Mouse (Mus musculus) MEL (cell line): Measurements from ENCODE around the gene Sec63. TPM values are rescaled to one million over a fixed set of nuclear protein-coding genes. Genes with fewer than 3 reads are reported as not detected.

Experiments
- DNase-seq: peaks from one replicate; pipeline ENCODE4 v3.0.0; 2011; ENCODE audit warnings: low read depth, low spot score
- H3K27ac ChIP-seq: 2 replicates; pipeline ENCODE4 v1.5.1; 2012; ENCODE audit warnings: low read depth, mild to moderate bottlenecking, control low read depth, low read length, moderate library complexity; ENCODE audit not compliant: control insufficient read depth
- H3K27me3 ChIP-seq, 2 experiments: fragments of 150-350 bp in 1 of 2; sonication (generic) in 1 of 2; 2 replicates each; pipeline ENCODE4 v1.6.1; 2012; ENCODE audit warnings: low read length in 2 of 2, mild to moderate bottlenecking in 2 of 2, improper control_type of control experiment in 1 of 2, moderate library complexity in 1 of 2; ENCODE audit not compliant: insufficient read depth in 2 of 2, control insufficient read depth in 1 of 2
- H3K36me3 ChIP-seq, 2 experiments: 2 replicates each; pipeline ENCODE4 v1.6.1; 2012 to 2014; ENCODE audit warnings: low read length in 2 of 2, improper control_type of control experiment in 1 of 2, inconsistent platforms in 1 of 2, mild to moderate bottlenecking in 1 of 2; ENCODE audit not compliant: insufficient read depth in 2 of 2, control insufficient read depth in 1 of 2
- H3K4me1 ChIP-seq, 2 experiments: fragments of 150-350 bp in 1 of 2; sonication (generic) in 1 of 2; 2 replicates each; pipeline ENCODE4 v1.6.1; 2012; ENCODE audit warnings: low read length in 2 of 2, improper control_type of control experiment in 1 of 2, mild to moderate bottlenecking in 1 of 2; ENCODE audit not compliant: insufficient read depth in 2 of 2, control insufficient read depth in 1 of 2
- H3K4me3 ChIP-seq, 2 experiments: fragments of 150-350 bp in 1 of 2; sonication (generic) in 1 of 2; 2 replicates each; pipeline ENCODE4 v1.5.1; 2012; ENCODE audit warnings: low read depth in 2 of 2, low read length in 2 of 2, mild to moderate bottlenecking in 2 of 2, moderate library complexity in 2 of 2, control low read depth in 1 of 2, improper control_type of control experiment in 1 of 2; ENCODE audit not compliant: control insufficient read depth in 1 of 2, insufficient read depth in 1 of 2
- H3K79me2 ChIP-seq: 2 replicates; pipeline ENCODE4 v1.6.1; 2012; ENCODE audit warnings: mild to moderate bottlenecking, low read length, moderate library complexity; ENCODE audit not compliant: control insufficient read depth, poor library complexity, insufficient read depth
- H3K9ac ChIP-seq: 2 replicates; pipeline ENCODE4 v1.6.1; 2012; ENCODE audit warnings: low read depth, mild to moderate bottlenecking, control low read depth, low read length, moderate library complexity; ENCODE audit not compliant: control insufficient read depth, poor library complexity, severe bottlenecking
- H3K9me3 ChIP-seq: fragments of 150-350 bp; sonication (generic); replicated peaks from 2 replicates; pipeline ENCODE4 v1.6.1; 2012; ENCODE audit warnings: mild to moderate bottlenecking, low read length, improper control_type of control experiment, moderate library complexity; ENCODE audit not compliant: insufficient read depth
- BHLHE40 ChIP-seq: IDR thresholded peaks from 2 replicates; pipeline ENCODE4 v1.6.1; 2012; ENCODE audit warnings: low read depth, mild to moderate bottlenecking, inconsistent platforms, low read length, improper control_type of control experiment, borderline replicate concordance
- CHD1 ChIP-seq: IDR thresholded peaks from 2 replicates; pipeline ENCODE4 v1.6.1; 2012; ENCODE audit warnings: low read depth, mild to moderate bottlenecking, inconsistent platforms, low read length, improper control_type of control experiment
- CHD2 ChIP-seq: IDR thresholded peaks from 2 replicates; pipeline ENCODE4 v1.6.1; 2011; ENCODE audit warnings: low read length, improper control_type of control experiment
- CTCF ChIP-seq, 3 experiments: IDR thresholded peaks in 2 of 3; conservative IDR thresholded peaks in 1 of 3; 2 replicates each; pipeline ENCODE4 v1.5.1; 2011 to 2012; ENCODE audit warnings: low read length in 3 of 3, low read depth in 2 of 3, mild to moderate bottlenecking in 2 of 3, improper control_type of control experiment in 1 of 3, inconsistent platforms in 1 of 3, mixed read lengths in 1 of 3, moderate library complexity in 1 of 3; ENCODE audit not compliant: control insufficient read depth in 1 of 3, insufficient read depth in 1 of 3, poor library complexity in 1 of 3, severe bottlenecking in 1 of 3
- ELF1 ChIP-seq: IDR thresholded peaks from 2 replicates; pipeline ENCODE4 v1.6.1; 2014; ENCODE audit warnings: low read depth, mild to moderate bottlenecking, inconsistent platforms, low read length, improper control_type of control experiment, moderate library complexity
- ETS1 ChIP-seq: IDR thresholded peaks from 2 replicates; pipeline ENCODE4 v1.6.1; 2012; ENCODE audit warnings: low read depth, mild to moderate bottlenecking, inconsistent platforms, low read length, improper control_type of control experiment, moderate library complexity
- GABPA ChIP-seq: IDR thresholded peaks from 2 replicates; pipeline ENCODE4 v1.6.1; 2012; ENCODE audit warnings: low read depth, mild to moderate bottlenecking, inconsistent platforms, low read length, improper control_type of control experiment, moderate library complexity
- GATA1 ChIP-seq: IDR thresholded peaks from 2 replicates; pipeline ENCODE4 v1.6.1; 2011; ENCODE audit warnings: low read depth, low read length, improper control_type of control experiment
- KAT2A ChIP-seq: conservative IDR thresholded peaks from 2 replicates; pipeline ENCODE4 v1.6.1; 2012; ENCODE audit warnings: low read depth, low read length, improper control_type of control experiment, inconsistent platforms
- MAFK ChIP-seq: IDR thresholded peaks from 2 replicates; pipeline ENCODE4 v1.6.1; 2011; ENCODE audit warnings: low read depth, mild to moderate bottlenecking, low read length, improper control_type of control experiment, borderline replicate concordance
- MYC ChIP-seq: IDR thresholded peaks from 2 replicates; pipeline ENCODE4 v1.6.1; 2011; ENCODE audit warnings: low read depth, mild to moderate bottlenecking, low read length, improper control_type of control experiment, moderate library complexity
- NRF1 ChIP-seq: IDR thresholded peaks from 2 replicates; pipeline ENCODE4 v1.6.1; 2014; ENCODE audit warnings: low read depth, mild to moderate bottlenecking, inconsistent platforms, low read length, improper control_type of control experiment, moderate library complexity; ENCODE audit not compliant: poor library complexity, insufficient read depth, severe bottlenecking
- TAL1 ChIP-seq: IDR thresholded peaks from 2 replicates; pipeline ENCODE4 v1.6.1; 2012; ENCODE audit warnings: mild to moderate bottlenecking, inconsistent platforms, low read length, moderate library complexity, mixed read lengths
- TBP ChIP-seq: IDR thresholded peaks from 2 replicates; pipeline ENCODE4 v1.8.0; 2011; ENCODE audit warnings: low read depth, low read length, improper control_type of control experiment
- USF1 ChIP-seq: IDR thresholded peaks from 2 replicates; pipeline ENCODE4 v1.6.1; 2014; ENCODE audit warnings: low read depth, mild to moderate bottlenecking, inconsistent platforms, low read length, improper control_type of control experiment, moderate library complexity
- polyA plus RNA-seq, 2 experiments: library from polyadenylated mRNA; stranded (reverse) in 1 of 2; unstranded in 1 of 2; fragments of >175 nt in 1 of 2; fragments of >200 nt in 1 of 2; gene quantifications; 2 replicates each; pipeline versions ENCODE4 v1.2.1 to v1.2.4; 2012; ENCODE audit warnings: low replicate concordance in 2 of 2, low read depth in 1 of 2; ENCODE audit not compliant: insufficient read length in 2 of 2, insufficient read depth in 1 of 2, missing spikeins in 1 of 2
- total RNA-seq: library from RNA; depleted of rRNA; stranded (reverse); fragments of 300-350 nt; gene quantifications from 2 replicates; pipeline ENCODE4 v1.2.3, GENCODE M21; 2012

The Sec63 gene
- total and polyA plus RNA-seq, 3 experiments, result 16.1 to 119 (median 41.8) TPM

DNA sequence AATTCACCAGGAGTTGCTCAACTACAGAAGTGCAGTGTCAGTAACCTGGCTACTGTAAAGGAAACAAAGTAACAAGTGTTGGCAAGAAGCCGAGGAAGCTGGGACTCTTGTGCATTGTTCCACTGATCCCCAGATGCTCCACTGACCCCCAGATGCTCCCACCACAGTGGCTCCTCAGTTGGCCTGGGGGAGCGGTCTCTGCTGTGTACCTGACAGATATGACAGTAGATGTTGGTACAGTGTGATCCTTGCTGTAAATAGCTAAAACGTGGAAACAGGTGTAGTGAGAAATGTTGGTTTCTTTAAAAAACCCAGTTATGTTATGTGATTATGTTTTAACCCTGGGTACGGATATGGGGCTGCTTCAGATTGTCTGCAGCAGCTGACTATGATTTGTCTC is 76.8 kb downstream of the Sec63 start:
- Histone ChIP-seq H3K27ac (no peak overlapping the region), H3K27me3 (no peaks in the 10 kb centered on the region), H3K4me3 (no peak overlapping the region), H3K36me3 (no peaks in the 10 kb centered on the region), H3K4me1 (no peaks in the 10 kb centered on the region), H3K9ac (no peak overlapping the region), H3K9me3 (no peaks in the 10 kb centered on the region), H3K79me2 (no peaks in the 10 kb centered on the region)
- DNase-seq, result no peak
- no peak for TF ChIP-seq CHD1
- no peak for TF ChIP-seq ETS1
- TF ChIP-seq KAT2A, result no peak
- no peak for TF ChIP-seq ELF1
- TF ChIP-seq BHLHE40, result no peak
- no peak for TF ChIP-seq NRF1
- no peak for TF ChIP-seq GABPA

GRCm38 (mm10) chr10:42838736-42839135 is 77.4 kb downstream of the Sec63 start:
- H3K79me2 ChIP-seq, result no peaks in the 10 kb centered on the region
- H3K9ac ChIP-seq, result no peak overlapping the region
- H3K4me1 ChIP-seq, result no peaks in the 10 kb centered on the region
- no peaks in the 10 kb centered on the region for H3K36me3 ChIP-seq
- TF ChIP-seq ELF1 (no peak), TBP (no peak), GABPA (no peak), USF1 (no peak), MYC (no peak), CHD2 (no peak), ETS1 (no peak), TAL1 (no peak), GATA1 (no peak)
- H3K27me3 ChIP-seq, result no peaks in the 10 kb centered on the region
- H3K4me3 ChIP-seq, result no peak overlapping the region
- no peak overlapping the region for H3K27ac ChIP-seq
- DNase-seq, result no peak
- H3K9me3 ChIP-seq, result no peaks in the 10 kb centered on the region

DNA sequence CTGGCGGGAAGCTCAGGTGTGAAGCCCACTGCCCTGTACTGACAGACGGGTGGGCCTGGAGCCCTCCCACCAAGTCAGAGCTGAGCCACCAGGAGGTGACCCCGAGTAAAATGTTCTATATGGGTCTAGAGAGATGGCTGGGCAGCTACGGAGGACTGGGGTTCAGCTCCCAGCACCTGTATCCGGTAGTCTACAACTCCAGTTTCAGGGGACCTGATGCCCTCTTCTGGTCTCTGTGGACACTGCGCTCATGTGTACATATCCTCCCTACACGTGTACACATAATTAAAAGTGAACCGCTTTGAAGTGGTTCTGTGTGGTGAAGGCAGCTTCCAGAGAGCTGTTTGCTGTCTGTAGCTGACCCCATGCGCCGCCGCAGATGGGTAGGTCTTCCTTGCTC is 78.7 kb downstream of the Sec63 start:
- peak; percentile 16 for DNase-seq
- H3K4me1 ChIP-seq, result no peaks in the 10 kb centered on the region
- H3K9me3 ChIP-seq, result no peaks in the 10 kb centered on the region
- H3K4me3 ChIP-seq, result no peak overlapping the region
- H3K27ac ChIP-seq, result no peak overlapping the region
- no peak overlapping the region for H3K9ac ChIP-seq
- TF ChIP-seq MAFK, result no peak
- TF ChIP-seq CTCF (IDR thresholded peaks at IDR 0.05 in 2 of 3, conservative IDR thresholded peaks at IDR 0.05 in 1 of 3; ENCODE audit: control insufficient read depth in 1 of 3, insufficient read depth in 1 of 3, low read depth in 2 of 3, low read length in 3 of 3, poor library complexity in 1 of 3, severe bottlenecking in 1 of 3), result peak in 2 of 3 experiments; percentile 8 to 20; a peak in 2 of 6 replicates
- H3K36me3 ChIP-seq, result no peaks in the 10 kb centered on the region
- no peaks in the 10 kb centered on the region for H3K79me2 ChIP-seq
- no peaks in the 10 kb centered on the region for H3K27me3 ChIP-seq
